Mouse (Mus musculus): ENCODE measurements around the gene Tmem258.

Tmem258 gene

GRCm38 (mm10) chr19:10203848-10204615, at the start of gene Tmem258, which contains the start of gene Fen1:
Gene Tmem258 (plus strand): TSS chr19:10204014.
Gene Fen1 (minus strand): TSS chr19:10204169.
- ChIA-PET CTCF (interaction anchor here in 2 of 4 experiments (0.6 to 2.2 kb wide), 11 partner anchors 12 to 214 kb away, joined by 3 to 14 read pairs (median 4); partner anchors contain the start of gene Fads1 (in 1 of the 2)), POLR2A (interaction anchor here (0.5 to 6.0 kb wide), 22 partner anchors 9 to 350 kb away, joined by 3 to 60 read pairs (median 4); partner anchors contain the start of genes Lrrc10b (in 2 of the 4), Fads1 (in 1 of the 4), Fads2 (in 1 of the 4) and Myrf (in 1 of the 4))

- ChIA-PET CTCF (interaction anchor here in 1 of 4 experiments (1.1 kb wide), 1 partner anchor 62 kb away, joined by 3 read pairs; no protein-coding TSS in a partner anchor), POLR2A (interaction anchor here in 3 of 4 experiments (0.6 to 2.0 kb wide), 5 partner anchors 8 to 35 kb away, joined by 3 to 5 read pairs (median 4); no protein-coding TSS in a partner anchor)
Measured at GRCm38 (mm10) chr19:10157725-10158124, 46.1 kb upstream of the Tmem258 start.

- ChIA-PET CTCF (interaction anchor here in 1 of 4 experiments (1.1 kb wide), 1 partner anchor 19 kb away, joined by 4 read pairs; the partner anchor contains the start of gene Fads1), POLR2A (interaction anchor here (0.7 to 1.5 kb wide), 4 partner anchors 10 to 73 kb away, joined by 3 read pairs; no protein-coding TSS in a partner anchor)
Measured at GRCm38 (mm10) chr19:10163896-10164295, 39.9 kb upstream of the Tmem258 start.

- ChIA-PET CTCF (interaction anchor here in 2 of 4 experiments (1.0 to 1.4 kb wide), 2 partner anchors 17 to 187 kb away, joined by 3 to 4 read pairs; partner anchors contain the start of gene Fads1 (in 1 of the 2)), POLR2A (interaction anchor here in 1 of 4 experiments (1.3 kb wide), 1 partner anchor 10 kb away, joined by 3 read pairs; no protein-coding TSS in a partner anchor)
Measured at GRCm38 (mm10) chr19:10165928-10166327, 37.9 kb upstream of the Tmem258 start.

- ChIA-PET CTCF (interaction anchor here in 1 of 4 experiments (1.4 kb wide), 1 partner anchor 16 kb away, joined by 4 read pairs; the partner anchor contains the start of gene Fads1), POLR2A (interaction anchor here in 2 of 4 experiments (1.3 kb wide), 2 partner anchors 8 to 29 kb away, joined by 3 read pairs; no protein-coding TSS in a partner anchor)
Measured at GRCm38 (mm10) chr19:10167112-10167511, 36.7 kb upstream of the Tmem258 start.

GRCm38 (mm10) chr19:10167951-10168350, 35.9 kb upstream of the Tmem258 start:
- ChIA-PET POLR2A (interaction anchor here in 2 of 4 experiments (1.3 to 4.6 kb wide), 2 partner anchors 14 to 30 kb away, joined by 3 to 47 read pairs; partner anchors contain the start of gene Fads1 (in 1 of the 2)), CTCF (interaction anchor here in 1 of 4 experiments (0.7 kb wide), 1 partner anchor 81 kb away, joined by 3 read pairs; no protein-coding TSS in a partner anchor)

- ChIA-PET POLR2A (interaction anchor here in 2 of 4 experiments (0.6 to 4.6 kb wide), 3 partner anchors 14 to 1445 kb away, joined by 3 to 47 read pairs (median 6); partner anchors contain the start of genes Fads1 (in 1 of the 2) and Slc3a2 (in 1 of the 2)), CTCF (interaction anchor here in 1 of 4 experiments (0.7 kb wide), 1 partner anchor 81 kb away, joined by 3 read pairs; no protein-coding TSS in a partner anchor)
Measured at GRCm38 (mm10) chr19:10168441-10168840, 35.4 kb upstream of the Tmem258 start.

- CTCF ChIA-PET = interaction anchor here (0.6 to 1.8 kb wide), 7 partner anchors 12 to 176 kb away, joined by 3 to 5 read pairs (median 3); partner anchors contain the start of gene Fads1 (in 2 of the 4)
- POLR2A ChIA-PET = interaction anchor here in 3 of 4 experiments (0.6 to 5.6 kb wide), 14 partner anchors 8 to 1446 kb away, joined by 3 to 47 read pairs (median 6); partner anchors contain the start of genes Fads1 (in 3 of the 3), Fads2 (in 1 of the 3) and Slc3a2 (in 1 of the 3)
Measured at GRCm38 (mm10) chr19:10169179-10169578, 34.6 kb upstream of the Tmem258 start.

GRCm38 (mm10) chr19:10169692-10170330, 34.0 kb upstream of the Tmem258 start:
- ChIA-PET POLR2A (interaction anchor here (0.6 to 5.6 kb wide), 15 partner anchors 7 to 156 kb away, joined by 3 to 47 read pairs (median 7); partner anchors contain the start of genes Fads1 (in 4 of the 4) and Fads2 (in 2 of the 4)), CTCF (interaction anchor here (0.6 to 1.8 kb wide), 8 partner anchors 12 to 177 kb away, joined by 3 to 5 read pairs (median 4); partner anchors contain the start of gene Fads1 (in 2 of the 4))

- CTCF ChIA-PET = interaction anchor here in 3 of 4 experiments (0.6 to 1.8 kb wide), 5 partner anchors 12 to 137 kb away, joined by 3 to 5 read pairs (median 4); partner anchors contain the start of gene Fads1 (in 2 of the 3)
- POLR2A ChIA-PET = interaction anchor here (0.7 to 5.6 kb wide), 14 partner anchors 12 to 179 kb away, joined by 3 to 47 read pairs (median 5); partner anchors contain the start of genes Fads1 (in 4 of the 4) and Fads2 (in 2 of the 4)
Measured at GRCm38 (mm10) chr19:10170466-10170865, 33.3 kb upstream of the Tmem258 start.

- ChIA-PET CTCF (interaction anchor here in 2 of 4 experiments (0.6 to 1.3 kb wide), 2 partner anchors 138 to 1410 kb away, joined by 3 read pairs; no protein-coding TSS in a partner anchor), POLR2A (interaction anchor here (0.7 to 5.6 kb wide), 11 partner anchors 11 to 180 kb away, joined by 3 to 47 read pairs (median 8); partner anchors contain the start of genes Fads1 (in 4 of the 4) and Fads2 (in 1 of the 4))
Measured at GRCm38 (mm10) chr19:10171359-10171758, 32.5 kb upstream of the Tmem258 start.

- ChIA-PET POLR2A (interaction anchor here in 3 of 4 experiments (0.7 to 5.6 kb wide), 4 partner anchors 10 to 82 kb away, joined by 3 to 47 read pairs (median 20); partner anchors contain the start of gene Fads1 (in 3 of the 3)), CTCF (no interaction called here)
Measured at GRCm38 (mm10) chr19:10171846-10172245, 32.0 kb upstream of the Tmem258 start.

- ChIA-PET CTCF (no interaction called here), POLR2A (interaction anchor here in 2 of 4 experiments (1.7 to 5.6 kb wide), 3 partner anchors 10 to 12 kb away, joined by 6 to 31 read pairs (median 11); partner anchors contain the start of gene Fads1 (in 2 of the 2))
Measured at GRCm38 (mm10) chr19:10173116-10173718, 30.6 kb upstream of the Tmem258 start.

GRCm38 (mm10) chr19:10173844-10174539, 29.8 kb upstream of the Tmem258 start:
- ChIA-PET CTCF (no interaction called here), POLR2A (interaction anchor here in 3 of 4 experiments (0.6 to 5.6 kb wide), 5 partner anchors 9 to 91 kb away, joined by 3 to 31 read pairs (median 6); partner anchors contain the start of gene Fads1 (in 2 of the 3))

- CTCF ChIA-PET = interaction anchor here in 1 of 4 experiments (0.6 kb wide), 1 partner anchor 127 kb away, joined by 3 read pairs; no protein-coding TSS in a partner anchor
Measured at GRCm38 (mm10) chr19:10174956-10175355, 28.9 kb upstream of the Tmem258 start.

GRCm38 (mm10) chr19:10176477-10176876, 27.3 kb upstream of the Tmem258 start:
- ChIA-PET CTCF (no interaction called here), POLR2A (interaction anchor here in 2 of 4 experiments (1.1 to 1.9 kb wide), 3 partner anchors 13 to 194 kb away, joined by 3 to 4 read pairs (median 3); no protein-coding TSS in a partner anchor)

More at GRCm38 (mm10) chr19:10174956-10175355, 28.9 kb upstream of the Tmem258 start:
- POLR2A ChIA-PET = interaction anchor here in 2 of 4 experiments (1.0 to 2.4 kb wide), 5 partner anchors 8 to 92 kb away, joined by 3 to 11 read pairs (median 3); partner anchors contain the start of gene Fads1 (in 1 of the 2)
